Mouse (Mus musculus): Measurements from ENCODE around the gene Rcor1. TPM values are rescaled to one million over a fixed set of nuclear protein-coding genes. Genes with fewer than 3 reads are reported as not detected.

Rcor1 gene
- 10 to 100 TPM; 14.5 to 18.7 TPM for total RNA-seq (2021)

- peak; percentile 98 to 99 for DNase-seq (ENCODE audit: low spot score in 2 of 2)
- intact Hi-C loops (cut with DNase I): no loop called here
Measured at GRCm38 (mm10) chr12:111038976-111039612, at the start of gene Rcor1. TSS of gene Rcor1 (plus strand) at chr12:111039351.

- intact Hi-C loops (cut with DNase I): no loop called here
- DNase-seq (ENCODE audit: low spot score in 2 of 2): no peak
Measured at GRCm38 (mm10) chr12:110989409-110989808, 49.7 kb upstream of the Rcor1 start.

GRCm38 (mm10) chr12:110990500-110990899 lies 48.7 kb upstream of the Rcor1 start:
- intact Hi-C loops (cut with DNase I): no loop called here
- DNase-seq (ENCODE audit: low spot score in 2 of 2): no peak

GRCm38 (mm10) chr12:110991361-110992127 lies 47.6 kb upstream of the Rcor1 start:
- no peak for DNase-seq (ENCODE audit: low spot score in 2 of 2)
- intact Hi-C loops (cut with DNase I): loop anchor here (1.0 kb wide), 1 partner anchor 55 kb away; no protein-coding TSS in a partner anchor

GRCm38 (mm10) chr12:110992128-110992553 lies 47.0 kb upstream of the Rcor1 start:
- DNase-seq (ENCODE audit: low spot score in 2 of 2): peak; percentile 85 to 86

GRCm38 (mm10) chr12:110992771-110993170 lies 46.4 kb upstream of the Rcor1 start:
- intact Hi-C loops (cut with DNase I): loop anchor here (1.0 kb wide), 1 partner anchor 56 kb away; no protein-coding TSS in a partner anchor
- no peak for DNase-seq (ENCODE audit: low spot score in 2 of 2)

More at GRCm38 (mm10) chr12:110992128-110992553, 47.0 kb upstream of the Rcor1 start:
- intact Hi-C loops (cut with DNase I): loop anchor here (1.0 kb wide), 1 partner anchor 56 kb away; no protein-coding TSS in a partner anchor

- DNase-seq (ENCODE audit: low spot score in 2 of 2): no peak
- intact Hi-C loops (cut with DNase I): no loop called here
Measured at GRCm38 (mm10) chr12:110993226-110993625, 45.9 kb upstream of the Rcor1 start.

GRCm38 (mm10) chr12:110994666-110995065 lies 44.5 kb upstream of the Rcor1 start:
- intact Hi-C loops (cut with DNase I): no loop called here
- DNase-seq (ENCODE audit: low spot score in 2 of 2): no peak

- intact Hi-C loops (cut with DNase I): no loop called here
- no peak for DNase-seq (ENCODE audit: low spot score in 2 of 2)
Measured at GRCm38 (mm10) chr12:110998092-110998491, 41.1 kb upstream of the Rcor1 start.

- no peak for DNase-seq (ENCODE audit: low spot score in 2 of 2)
- intact Hi-C loops (cut with DNase I): no loop called here
Measured at GRCm38 (mm10) chr12:110999820-111000219, 39.3 kb upstream of the Rcor1 start.

GRCm38 (mm10) chr12:111000956-111001355 lies 38.2 kb upstream of the Rcor1 start:
- intact Hi-C loops (cut with DNase I): no loop called here
- DNase-seq (ENCODE audit: low spot score in 2 of 2): no peak

GRCm38 (mm10) chr12:111004142-111004541 lies 35.0 kb upstream of the Rcor1 start:
- intact Hi-C loops (cut with DNase I): no loop called here
- no peak for DNase-seq (ENCODE audit: low spot score in 2 of 2)

- no peak for DNase-seq (ENCODE audit: low spot score in 2 of 2)
- intact Hi-C loops (cut with DNase I): no loop called here
Measured at GRCm38 (mm10) chr12:111005803-111006202, 33.3 kb upstream of the Rcor1 start.

- DNase-seq (ENCODE audit: low spot score in 2 of 2): no peak
- intact Hi-C loops (cut with DNase I): no loop called here
Measured at GRCm38 (mm10) chr12:111006339-111006738, 32.8 kb upstream of the Rcor1 start.

GRCm38 (mm10) chr12:111007134-111008103 lies 31.7 kb upstream of the Rcor1 start:
- intact Hi-C loops (cut with DNase I): no loop called here
- DNase-seq (ENCODE audit: low spot score in 2 of 2): no peak

- intact Hi-C loops (cut with DNase I): no loop called here
Measured at GRCm38 (mm10) chr12:111008500-111009490, 30.4 kb upstream of the Rcor1 start.

GRCm38 (mm10) chr12:111009615-111010257 lies 29.4 kb upstream of the Rcor1 start:
- intact Hi-C loops (cut with DNase I): no loop called here
- DNase-seq (ENCODE audit: low spot score in 2 of 2): no peak

More at GRCm38 (mm10) chr12:111008500-111009490, 30.4 kb upstream of the Rcor1 start:
- no peak for DNase-seq (ENCODE audit: low spot score in 2 of 2)

- intact Hi-C loops (cut with DNase I): no loop called here
- no peak for DNase-seq (ENCODE audit: low spot score in 2 of 2)
Measured at GRCm38 (mm10) chr12:111016807-111017206, 22.3 kb upstream of the Rcor1 start.

All from left cerebral cortex, postnatal 36 days (tissue).